Mouse (Mus musculus) limb, embryonic 14.5 days (tissue): Measurements from ENCODE around the gene Ankrd65. TPM values are rescaled to one million over a fixed set of nuclear protein-coding genes. Genes with fewer than 3 reads are reported as not detected.

ENCODE experiments used
- ATAC-seq: fragments of 200-750 bp; cut with Nextera tagmentation; 2 replicates; pipeline ENCODE4 v1.8.0; 2017; ENCODE audit warnings: low read depth, moderate number of reproducible peaks, moderate TSS enrichment; ENCODE audit not compliant: low FRiP score
- DNase-seq: peaks from one replicate; pipeline ENCODE4 v3.0.0-alpha.2; 2015; ENCODE audit warnings: low spot score
- H3K27ac ChIP-seq: fragments of 300-500 bp; sonication (generic); replicated peaks from 2 replicates; pipeline ENCODE4 v1.5.1; 2014; ENCODE audit warnings: low read depth, mild to moderate bottlenecking, low read length, moderate library complexity, mixed read lengths
- H3K27me3 ChIP-seq: fragments of 300-500 bp; sonication (generic); 2 replicates; pipeline ENCODE4 v1.6.1; 2014; ENCODE audit warnings: low read length, mixed read lengths; ENCODE audit not compliant: control insufficient read depth, insufficient read depth
- H3K36me3 ChIP-seq: fragments of 300-500 bp; sonication (generic); 2 replicates; pipeline ENCODE4 v1.6.1; 2014; ENCODE audit warnings: mild to moderate bottlenecking, low read length, moderate library complexity, mixed read lengths; ENCODE audit not compliant: control insufficient read depth, insufficient read depth
- H3K4me1 ChIP-seq: fragments of 300-500 bp; sonication (generic); 2 replicates; pipeline ENCODE4 v1.6.1; 2014; ENCODE audit warnings: antibody characterized with exemption, low read length, mixed read lengths; ENCODE audit not compliant: control insufficient read depth, insufficient read depth
- H3K4me2 ChIP-seq: fragments of 300-500 bp; sonication (generic); replicated peaks from 2 replicates; pipeline ENCODE4 v1.6.1; 2014; ENCODE audit warnings: low read depth, mild to moderate bottlenecking, low read length, moderate library complexity; ENCODE audit not compliant: severe bottlenecking
- H3K4me3 ChIP-seq: fragments of 300-500 bp; sonication (generic); replicated peaks from 2 replicates; pipeline ENCODE4 v1.5.1; 2014; ENCODE audit warnings: low read length
- H3K9ac ChIP-seq: fragments of 300-500 bp; sonication (generic); 2 replicates; pipeline ENCODE4 v1.6.1; 2014; ENCODE audit warnings: mild to moderate bottlenecking, low read depth, low read length, moderate library complexity; ENCODE audit not compliant: severe bottlenecking
- H3K9me3 ChIP-seq: fragments of 300-500 bp; sonication (generic); 2 replicates; pipeline ENCODE4 v1.6.1; 2016; ENCODE audit warnings: low read length; ENCODE audit not compliant: control insufficient read depth
- POLR2A ChIP-seq: fragments of 200-500 bp; IDR thresholded peaks from 2 replicates; pipeline ENCODE4 v1.8.0; 2012; ENCODE audit warnings: inconsistent platforms, mild to moderate bottlenecking, moderate library complexity, borderline replicate concordance; ENCODE audit not compliant: insufficient read depth, insufficient read length; ENCODE audit errors: extremely low read depth
- WGBS: fragments of 180-500 bp; shearing (Covaris S2); extraction: QIAGEN DNeasy Blood & Tissue Kit; methylation state at CpG from one replicate; pipeline ENCODE4 v1.1.7; 2014; 5-methylcytosine and 5-hydroxymethylcytosine counted together
- polyA plus RNA-seq, 2 experiments: library from polyadenylated mRNA; depleted of rRNA in 1 of 2; stranded (reverse) in 1 of 2; unstranded in 1 of 2; fragments of >200 nt; fragmentation: Nextera tagmentation in 1 of 2; extraction: Ambion mirVana in 1 of 2; gene quantifications; 2 replicates each; pipeline versions ENCODE4 v1.2.1 to v1.2.3; 2012 to 2014

Ankrd65 gene
- polyA plus RNA-seq, 2 experiments: not detected

DNA sequence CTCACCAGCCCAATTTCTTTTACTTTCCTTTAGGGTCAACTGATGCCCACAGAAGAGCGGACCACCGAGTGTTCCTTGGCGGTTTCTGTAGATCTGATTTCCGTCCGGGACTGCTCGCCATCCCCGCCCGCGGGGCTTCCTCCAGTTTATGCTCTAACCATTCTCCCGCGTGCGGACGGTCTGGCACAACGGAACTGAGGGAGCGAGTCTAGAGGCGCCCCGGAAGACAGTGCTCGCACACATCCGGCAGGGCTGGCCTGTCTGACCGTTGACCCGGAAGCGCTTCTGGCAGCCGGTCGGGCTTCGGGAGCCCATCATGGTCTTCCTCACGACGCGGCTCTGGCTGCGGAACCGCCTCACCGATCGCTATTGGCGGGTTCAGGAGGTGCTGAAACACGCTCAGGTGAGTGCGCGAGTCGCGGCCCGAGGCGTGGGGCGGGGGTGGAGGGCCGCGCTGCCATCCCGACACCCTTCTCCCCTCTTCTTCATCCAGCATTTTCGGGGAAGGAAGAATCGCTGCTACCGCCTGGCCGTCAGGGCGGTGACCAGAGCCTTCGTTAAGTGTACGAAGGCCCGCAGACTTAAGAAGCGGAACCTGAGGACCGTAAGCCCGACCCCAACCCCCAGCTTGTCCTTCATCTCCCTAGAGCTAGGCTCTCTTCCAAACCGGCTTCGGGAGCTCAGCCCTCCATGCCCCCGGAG, 13.3 kb downstream of the Ankrd65 start:
- Histone ChIP-seq H3K4me2 (peak overlapping the region; percentile 71), H3K9me3 (no peaks in the 10 kb centered on the region), H3K9ac (peak overlapping the region; percentile 83), H3K36me3 (peaks cover 25% of the 10 kb centered on the region), H3K27me3 (no peaks in the 10 kb centered on the region), H3K27ac (peak overlapping the region; percentile 52; the same call in 1 of the 2 replicates), H3K4me1 (peaks cover 6% of the 10 kb centered on the region), H3K4me3 (peak overlapping the region; percentile 96)
- under 1% methylated on average over 53 of the region's 58 CpGs for WGBS
- peak; percentile 98 for ATAC-seq
- peak; percentile 95 for DNase-seq
- 0 out of 2 replicates have a peak, but pooled peaks have one; percentile 71 for TF ChIP-seq POLR2A

DNA sequence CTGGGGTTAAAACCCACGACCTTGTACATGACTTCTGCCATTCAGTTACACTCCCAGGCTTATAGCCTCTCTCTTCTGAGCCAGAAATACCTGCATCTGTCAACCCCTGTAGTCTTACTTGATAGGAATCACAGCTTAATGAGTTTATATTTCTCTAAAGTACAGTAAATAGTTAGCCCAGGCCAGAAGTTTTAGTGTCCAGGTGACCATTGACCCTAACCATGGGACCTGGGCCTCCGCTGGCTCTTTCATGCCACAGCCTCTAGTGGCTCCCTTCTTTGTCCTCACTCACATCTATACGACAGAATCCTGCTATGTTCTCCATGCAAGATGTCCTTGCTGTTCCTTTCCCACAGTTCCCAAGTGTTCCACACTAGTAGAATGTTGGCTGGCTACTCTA, 17.6 kb downstream of the Ankrd65 start:
- DNase-seq (no peak), ATAC-seq (no peak)
- H3K36me3 ChIP-seq: peaks cover 53% of the 10 kb centered on the region
- H3K27ac ChIP-seq: no peak overlapping the region
- 83% methylated on average over 3 of the region's 3 CpGs for WGBS
- no peak overlapping the region for H3K4me3 ChIP-seq
- no peaks in the 10 kb centered on the region for H3K27me3 ChIP-seq
- no peak for TF ChIP-seq POLR2A
- no peaks in the 10 kb centered on the region for H3K9me3 ChIP-seq
- H3K4me1 ChIP-seq: peaks cover 6% of the 10 kb centered on the region
- no peak overlapping the region for H3K4me2 ChIP-seq
- H3K9ac ChIP-seq: no peak overlapping the region

DNA sequence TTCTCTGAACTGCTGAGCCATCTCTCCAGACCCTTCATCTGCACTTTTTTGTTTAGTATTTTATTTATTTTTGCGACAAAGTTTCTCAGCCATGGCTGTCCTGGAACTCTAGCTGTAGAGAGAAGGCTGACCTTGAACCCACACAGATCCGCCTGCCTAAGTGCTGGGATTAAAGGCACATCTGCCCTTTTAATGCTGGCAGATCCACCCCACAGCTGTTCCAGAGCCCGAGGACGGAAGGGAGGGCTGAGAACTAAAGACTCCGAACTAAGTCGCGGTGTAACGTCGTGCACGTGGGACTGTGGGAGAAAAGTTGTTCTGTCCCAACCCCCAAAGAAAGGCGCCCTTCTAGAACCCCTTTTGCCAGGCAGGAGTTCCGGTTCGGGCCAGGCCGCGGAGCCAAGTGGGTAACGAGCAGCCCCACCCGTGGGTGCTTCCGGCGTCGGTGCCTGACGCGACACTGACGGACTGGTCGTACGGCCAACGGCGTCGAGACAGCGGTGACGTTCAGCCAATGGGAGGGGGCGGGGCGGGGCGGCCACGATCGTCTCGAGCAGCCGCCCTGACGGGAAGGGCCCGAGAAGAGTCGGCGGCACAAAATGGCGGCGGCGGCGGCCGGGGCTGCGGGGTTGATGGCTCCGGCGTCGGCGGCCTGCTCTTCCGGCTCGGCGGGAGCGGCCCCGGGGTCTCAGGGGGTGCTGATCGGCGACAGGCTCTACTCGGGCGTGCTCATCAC, 21.9 kb downstream of the Ankrd65 start, which contains the start of gene Ccnl2:
Gene Ccnl2 (plus strand): TSS at position 561 of the 736 bp plus-strand sequence.
- ATAC-seq (peak; percentile 99), DNase-seq (peak; percentile 96)
- no peaks in the 10 kb centered on the region for H3K27me3 ChIP-seq
- no peaks in the 10 kb centered on the region for H3K9me3 ChIP-seq
- H3K4me2 ChIP-seq: peak within 1 kb of the TSS; percentile 76
- TF ChIP-seq POLR2A: peak; percentile 35; the same call in 1 of the 2 replicates
- H3K4me1 ChIP-seq: peaks cover 6% of the 10 kb centered on the region
- H3K9ac ChIP-seq: peak within 1 kb of the TSS; percentile 99
- peak within 1 kb of the TSS; percentile 92 for H3K27ac ChIP-seq
- peaks cover 76% of the 10 kb centered on the region for H3K36me3 ChIP-seq
- under 1% methylated on average over 45 of the region's 60 CpGs for WGBS
- peak within 1 kb of the TSS; percentile 100 for H3K4me3 ChIP-seq

DNA sequence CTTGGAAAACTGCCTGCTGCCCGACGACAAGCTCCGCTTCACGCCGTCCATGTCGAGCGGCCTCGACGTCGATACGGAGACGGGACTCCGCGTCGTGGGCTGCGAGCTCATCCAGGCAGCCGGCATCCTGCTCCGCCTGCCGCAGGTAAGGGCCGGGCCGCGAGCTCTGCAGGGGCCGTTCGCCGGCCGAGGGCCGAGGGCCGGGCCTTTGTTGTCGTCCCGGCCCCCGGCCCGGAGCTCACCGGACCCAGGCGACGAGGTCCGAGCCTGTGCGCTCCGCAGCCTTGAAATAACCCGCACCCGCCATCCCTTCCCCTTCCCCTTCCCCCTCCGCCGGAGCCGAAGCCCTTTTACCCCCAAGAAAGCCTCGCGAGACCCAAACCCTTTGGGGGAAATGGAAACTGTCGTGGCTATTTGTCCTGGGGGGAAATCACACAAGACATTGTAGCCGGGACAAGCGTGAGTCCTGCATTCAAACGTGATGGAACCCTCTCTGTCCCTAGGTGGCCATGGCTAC, 22.5 kb downstream of the Ankrd65 start:
- no peaks in the 10 kb centered on the region for H3K27me3 ChIP-seq
- WGBS: under 1% methylated on average over 47 of the region's 49 CpGs
- H3K4me1 ChIP-seq: peaks cover 6% of the 10 kb centered on the region
- DNase-seq: no peak
- no peak for TF ChIP-seq POLR2A
- ATAC-seq: peak; percentile 19
- H3K36me3 ChIP-seq: peaks cover 76% of the 10 kb centered on the region
- peak overlapping the region; percentile 71 for H3K4me2 ChIP-seq
- H3K4me3 ChIP-seq: peak overlapping the region; percentile 100
- H3K9ac ChIP-seq: peak overlapping the region; percentile 99
- no peaks in the 10 kb centered on the region for H3K9me3 ChIP-seq
- peak overlapping the region; percentile 92 for H3K27ac ChIP-seq

DNA sequence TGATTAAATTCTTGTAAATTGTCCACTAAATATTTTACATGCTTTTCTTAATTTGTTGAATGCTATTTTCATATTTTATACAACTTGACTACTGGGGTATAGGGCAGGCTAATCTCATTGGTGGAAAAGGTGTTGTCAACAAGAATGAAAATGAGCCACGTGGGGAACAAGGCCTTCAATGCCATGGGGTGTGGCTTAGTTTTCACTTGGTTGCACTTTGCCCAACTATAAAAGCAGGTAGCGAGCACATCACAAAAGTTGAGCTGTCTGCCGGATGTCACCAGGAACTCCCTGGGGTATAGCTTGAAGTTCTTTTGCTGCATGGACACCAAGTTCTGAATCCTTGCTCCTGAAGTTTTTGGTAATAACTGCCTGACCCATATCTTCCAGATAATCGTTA, 27.3 kb downstream of the Ankrd65 start:
- peaks cover 6% of the 10 kb centered on the region for H3K4me1 ChIP-seq
- DNase-seq (no peak), ATAC-seq (no peak)
- H3K9me3 ChIP-seq: no peaks in the 10 kb centered on the region
- TF ChIP-seq POLR2A: no peak
- H3K4me3 ChIP-seq: no peak overlapping the region
- no peak overlapping the region for H3K9ac ChIP-seq
- no peak overlapping the region for H3K4me2 ChIP-seq
- no peak overlapping the region for H3K27ac ChIP-seq
- H3K27me3 ChIP-seq: no peaks in the 10 kb centered on the region
- whole genome bisulfite sequencing: 88% methylated on average over 4 of the region's 4 CpGs
- H3K36me3 ChIP-seq: peaks cover 88% of the 10 kb centered on the region
